Mouse (Mus musculus): ENCODE results near the gene Elovl7.
A peak's percentile ranks its signal among the peaks of the same experiment; 100 is the strongest.

The Elovl7 gene

GRCm38 (mm10) chr13:108214081-108214484 lies at the start of gene Elovl7:
Elovl7 (plus strand) TSS chr13:108214404.
- DNase-seq (ENCODE audit: extremely low spot score, low spot score), result no peak

- DNase-seq (ENCODE audit: extremely low spot score, low spot score), result no peak
These were observed 49.6 kb upstream of the Elovl7 start for GRCm38 (mm10) chr13:108164621-108165020.

- DNase-seq (ENCODE audit: extremely low spot score, low spot score), result no peak
These were observed 44.2 kb upstream of the Elovl7 start for GRCm38 (mm10) chr13:108170002-108170401.

GRCm38 (mm10) chr13:108170511-108170910 lies 43.7 kb upstream of the Elovl7 start:
- DNase-seq (ENCODE audit: extremely low spot score, low spot score), result no peak

- no peak for DNase-seq (ENCODE audit: extremely low spot score, low spot score)
These were observed 34.6 kb upstream of the Elovl7 start for GRCm38 (mm10) chr13:108179618-108180017.

GRCm38 (mm10) chr13:108180821-108181220 lies 33.4 kb upstream of the Elovl7 start:
- no peak for DNase-seq (ENCODE audit: extremely low spot score, low spot score)

- no peak for DNase-seq (ENCODE audit: extremely low spot score, low spot score)
These were observed 29.4 kb upstream of the Elovl7 start for GRCm38 (mm10) chr13:108184743-108185255.

GRCm38 (mm10) chr13:108185530-108185929 lies 28.7 kb upstream of the Elovl7 start:
- DNase-seq (ENCODE audit: extremely low spot score, low spot score), result no peak

GRCm38 (mm10) chr13:108187994-108188393 lies 26.2 kb upstream of the Elovl7 start:
- DNase-seq (ENCODE audit: extremely low spot score, low spot score), result no peak

- no peak for DNase-seq (ENCODE audit: extremely low spot score, low spot score)
These were observed 23.0 kb upstream of the Elovl7 start for GRCm38 (mm10) chr13:108191074-108191720.

GRCm38 (mm10) chr13:108195474-108195873 lies 18.7 kb upstream of the Elovl7 start:
- DNase-seq (ENCODE audit: extremely low spot score, low spot score), result no peak

- no peak for DNase-seq (ENCODE audit: extremely low spot score, low spot score)
These were observed 9.3 kb upstream of the Elovl7 start for GRCm38 (mm10) chr13:108204857-108205256.

GRCm38 (mm10) chr13:108207447-108207846 lies 6.8 kb upstream of the Elovl7 start:
- DNase-seq (ENCODE audit: extremely low spot score, low spot score), result no peak

- DNase-seq (ENCODE audit: extremely low spot score, low spot score), result no peak
These were observed 6.1 kb upstream of the Elovl7 start for GRCm38 (mm10) chr13:108208090-108208489.

GRCm38 (mm10) chr13:108210960-108211359 lies 3.2 kb upstream of the Elovl7 start:
- DNase-seq (ENCODE audit: extremely low spot score, low spot score), result no peak

- DNase-seq (ENCODE audit: extremely low spot score, low spot score), result no peak
These were observed 1.7 kb upstream of the Elovl7 start for GRCm38 (mm10) chr13:108212397-108213018.

GRCm38 (mm10) chr13:108214485-108215107 lies 392 bp downstream of the Elovl7 start:
- peak; percentile 75 for DNase-seq (ENCODE audit: extremely low spot score, low spot score)

GRCm38 (mm10) chr13:108215231-108215780 lies 1.1 kb downstream of the Elovl7 start:
- DNase-seq (ENCODE audit: extremely low spot score, low spot score), result peak; percentile 24

- no peak for DNase-seq (ENCODE audit: extremely low spot score, low spot score)
These were observed 5.6 kb downstream of the Elovl7 start for GRCm38 (mm10) chr13:108219773-108220172.

GRCm38 (mm10) chr13:108229191-108229590 lies 15.0 kb downstream of the Elovl7 start:
- no peak for DNase-seq (ENCODE audit: extremely low spot score, low spot score)

GRCm38 (mm10) chr13:108229634-108230330 lies 15.6 kb downstream of the Elovl7 start:
- DNase-seq (ENCODE audit: extremely low spot score, low spot score), result no peak

Data from neural tube, embryonic 10.5 days (tissue).